Mouse (Mus musculus) kidney, adult 2 months (tissue): ENCODE measurements around the gene Cep170b. TPM values are rescaled to one million over a fixed set of nuclear protein-coding genes. Genes with fewer than 3 reads are reported as not detected.
A peak's percentile ranks its signal among the peaks of the same experiment; 100 is the strongest.

Source experiments
- DNase-seq: peaks from one replicate; pipeline ENCODE4 v3.0.0; 2021
- H3K27ac ChIP-seq: fragments of 200-500 bp; 2 replicates; pipeline ENCODE4 v1.5.1; 2012; ENCODE audit warnings: low read depth, low read length, control low read depth, inconsistent platforms; ENCODE audit not compliant: insufficient read depth
- H3K27me3 ChIP-seq: fragments of 200-500 bp; replicated peaks from 2 replicates; pipeline ENCODE4 v1.6.1; 2012; ENCODE audit warnings: mild to moderate bottlenecking, moderate library complexity, low read length, inconsistent platforms; ENCODE audit not compliant: control insufficient read depth, insufficient read depth
- H3K36me3 ChIP-seq: fragments of 200-500 bp; 2 replicates; pipeline ENCODE4 v1.6.1; 2012; ENCODE audit warnings: mild to moderate bottlenecking, moderate library complexity, low read length, inconsistent platforms; ENCODE audit not compliant: control insufficient read depth, insufficient read depth
- H3K4me1 ChIP-seq: fragments of 200-500 bp; 2 replicates; pipeline ENCODE4 v1.6.1; 2011; ENCODE audit warnings: low read length; ENCODE audit not compliant: control insufficient read depth, insufficient read depth
- H3K4me3 ChIP-seq: fragments of 200-500 bp; 2 replicates; pipeline ENCODE4 v1.5.1; 2011; ENCODE audit warnings: mild to moderate bottlenecking, low read depth, low read length, control low read depth; ENCODE audit not compliant: insufficient read depth
- CTCF ChIP-seq: fragments of 200-500 bp; conservative IDR thresholded peaks from 2 replicates; pipeline ENCODE4 v1.5.1; 2011; ENCODE audit warnings: low read depth, mild to moderate bottlenecking, control low read depth, low read length, moderate library complexity, mixed read lengths; ENCODE audit not compliant: insufficient read depth, insufficient read length
- POLR2A ChIP-seq: fragments of 200-500 bp; IDR thresholded peaks from one replicate; pipeline ENCODE4 v1.6.1; 2011; ENCODE audit warnings: low read depth, low read length, control low read depth
- WGBS: fragments of 180-500 bp; shearing (Covaris S2); methylation state at CpG from one replicate; pipeline ENCODE4 v1.1.7; 2018; 5-methylcytosine and 5-hydroxymethylcytosine counted together
- polyA plus RNA-seq: library from polyadenylated mRNA; depleted of rRNA; stranded (reverse); fragments of >200 nt; gene quantifications from 2 replicates; pipeline ENCODE4 v1.2.3, GENCODE M21; 2012

The Cep170b gene
- polyA plus RNA-seq, 1 experiment, result 63.4 TPM

- H3K27me3 ChIP-seq, result no peaks in the 10 kb centered on the region
- WGBS, result 82% methylated on average over 19 of the region's 19 CpGs
- TF ChIP-seq CTCF (no peak), POLR2A (no peak)
- DNase-seq, result peak; percentile 28
- H3K4me1 ChIP-seq, result peaks cover 2% of the 10 kb centered on the region; the same call in 1 of the 2 replicates
- H3K36me3 ChIP-seq, result peaks cover 10% of the 10 kb centered on the region
- no peak overlapping the region for H3K4me3 ChIP-seq
- H3K27ac ChIP-seq, result no peak overlapping the region
Measured at GRCm38 (mm10) chr12:112734881-112735655, 14.8 kb downstream of the Cep170b start.

- peak; percentile 51 for DNase-seq
- TF ChIP-seq CTCF (no peak), POLR2A (no peak)
- Histone ChIP-seq H3K27me3 (no peaks in the 10 kb centered on the region), H3K4me3 (no peak overlapping the region), H3K36me3 (peaks cover 10% of the 10 kb centered on the region), H3K4me1 (peaks cover 2% of the 10 kb centered on the region; the same call in 1 of the 2 replicates), H3K27ac (no peak overlapping the region)
- 71% methylated on average over 29 of the region's 29 CpGs for WGBS
Measured at GRCm38 (mm10) chr12:112735896-112736635, 15.8 kb downstream of the Cep170b start.

- Histone ChIP-seq H3K4me1 (peaks cover 2% of the 10 kb centered on the region; the same call in 1 of the 2 replicates), H3K27me3 (no peaks in the 10 kb centered on the region), H3K27ac (no peak overlapping the region), H3K4me3 (no peak overlapping the region), H3K36me3 (peaks cover 10% of the 10 kb centered on the region)
- WGBS, result 68% methylated on average over 10 of the region's 10 CpGs
- TF ChIP-seq POLR2A (no peak), CTCF (no peak)
- DNase-seq, result no peak
Measured at GRCm38 (mm10) chr12:112736636-112736925, 16.3 kb downstream of the Cep170b start.

GRCm38 (mm10) chr12:112737081-112737480, 16.8 kb downstream of the Cep170b start:
- no peak for TF ChIP-seq POLR2A
- TF ChIP-seq CTCF, result no peak
- peak; percentile 32 for DNase-seq
- WGBS, result 79% methylated on average over 7 of the region's 7 CpGs
- Histone ChIP-seq H3K36me3 (peaks cover 10% of the 10 kb centered on the region), H3K4me3 (no peak overlapping the region), H3K27me3 (no peaks in the 10 kb centered on the region), H3K4me1 (peaks cover 2% of the 10 kb centered on the region; the same call in 1 of the 2 replicates), H3K27ac (no peak overlapping the region)

- 68% methylated on average over 14 of the region's 14 CpGs for WGBS
- no peaks in the 10 kb centered on the region for H3K27me3 ChIP-seq
- H3K36me3 ChIP-seq, result peaks cover 10% of the 10 kb centered on the region
- no peak for TF ChIP-seq POLR2A
- no peak for TF ChIP-seq CTCF
- peaks cover 2% of the 10 kb centered on the region; the same call in 1 of the 2 replicates for H3K4me1 ChIP-seq
- DNase-seq, result peak; percentile 80
- no peak overlapping the region for H3K4me3 ChIP-seq
- no peak overlapping the region for H3K27ac ChIP-seq
Measured at GRCm38 (mm10) chr12:112737761-112738160, 17.5 kb downstream of the Cep170b start.

- WGBS, result 81% methylated on average over 31 of the region's 31 CpGs
- H3K4me3 ChIP-seq, result no peak overlapping the region
- H3K27me3 ChIP-seq, result no peaks in the 10 kb centered on the region
- peak; percentile 53 for DNase-seq
- no peak overlapping the region for H3K27ac ChIP-seq
- peaks cover 10% of the 10 kb centered on the region for H3K36me3 ChIP-seq
- peaks cover 2% of the 10 kb centered on the region; the same call in 1 of the 2 replicates for H3K4me1 ChIP-seq
- TF ChIP-seq POLR2A (no peak), CTCF (no peak)
Measured at GRCm38 (mm10) chr12:112738281-112739022, 18.2 kb downstream of the Cep170b start.
